Mouse (Mus musculus) intestine, embryonic 14.5 days (tissue): ENCODE measurements around the gene Inha. TPM values are rescaled to one million over a fixed set of nuclear protein-coding genes. Genes with fewer than 3 reads are reported as not detected.
A peak's percentile ranks its signal among the peaks of the same experiment; 100 is the strongest.

Source experiments
- ATAC-seq: fragments of 200-750 bp; cut with Nextera tagmentation; replicated peaks from 2 replicates; pipeline ENCODE4 v1.8.0; 2017; ENCODE audit warnings: low read depth, moderate number of reproducible peaks, moderate TSS enrichment, moderate library complexity; ENCODE audit not compliant: low FRiP score, low TSS enrichment
- DNase-seq: peaks from one replicate; pipeline ENCODE4 v3.0.0-alpha.2; 2018; ENCODE audit warnings: low spot score
- H3K27ac ChIP-seq: fragments of 300-500 bp; sonication (generic); 2 replicates; pipeline ENCODE4 v1.5.1; 2014; ENCODE audit warnings: low read depth, mild to moderate bottlenecking, control low read depth
- H3K27me3 ChIP-seq: fragments of 300-500 bp; sonication (generic); replicated peaks from 2 replicates; pipeline ENCODE4 v1.6.1; 2014; ENCODE audit warnings: low read length, control low read depth; ENCODE audit not compliant: control insufficient read depth, insufficient read depth
- H3K36me3 ChIP-seq: fragments of 300-500 bp; sonication (generic); 2 replicates; pipeline ENCODE4 v1.6.1; 2014; ENCODE audit warnings: low read length, control low read depth; ENCODE audit not compliant: control insufficient read depth, insufficient read depth
- H3K4me1 ChIP-seq: fragments of 300-500 bp; sonication (generic); replicated peaks from 2 replicates; pipeline ENCODE4 v1.6.1; 2014; ENCODE audit warnings: low read length, control low read depth, mixed read lengths; ENCODE audit not compliant: control insufficient read depth, insufficient read depth
- H3K4me2 ChIP-seq: fragments of 300-500 bp; sonication (generic); 2 replicates; pipeline ENCODE4 v1.6.1; 2014; ENCODE audit warnings: low read length
- H3K4me3 ChIP-seq: fragments of 300-500 bp; sonication (generic); 2 replicates; pipeline ENCODE4 v1.5.1; 2014; ENCODE audit warnings: low read depth, low read length, control low read depth, mixed read lengths
- H3K9ac ChIP-seq: fragments of 300-500 bp; sonication (generic); 2 replicates; pipeline ENCODE4 v1.6.1; 2014; ENCODE audit warnings: mild to moderate bottlenecking, low read length
- H3K9me3 ChIP-seq: fragments of 300-500 bp; sonication (generic); 2 replicates; pipeline ENCODE4 v1.6.1; 2016; ENCODE audit warnings: low read length, control low read depth; ENCODE audit not compliant: control insufficient read depth
- WGBS: fragments of 180-500 bp; shearing (Covaris S2); extraction: QIAGEN DNeasy Blood & Tissue Kit; methylation state at CpG from one replicate; pipeline ENCODE4 v1.1.7; 2014; 5-methylcytosine and 5-hydroxymethylcytosine counted together
- polyA plus RNA-seq: library from polyadenylated mRNA; unstranded; fragments of >200 nt; fragmentation: Nextera tagmentation; extraction: Ambion mirVana; gene quantifications from 2 replicates; pipeline ENCODE4 v1.2.1, GENCODE M21; 2014

Gene Inha
- polyA plus RNA-seq, 1 experiment from 2014 or later = 3.9 TPM

GRCm38 (mm10) chr1:75469287-75469825 is 37.5 kb upstream of the Inha start:
- Histone ChIP-seq H3K27ac (no peak overlapping the region), H3K27me3 (peaks cover 5% of the 10 kb centered on the region; the same call in 1 of the 2 replicates), H3K4me3 (no peak overlapping the region), H3K9ac (no peak overlapping the region), H3K4me1 (no peaks in the 10 kb centered on the region), H3K4me2 (no peak overlapping the region), H3K9me3 (no peaks in the 10 kb centered on the region), H3K36me3 (peaks cover 19% of the 10 kb centered on the region)
- DNase-seq = no peak
- 81% methylated on average over 17 of the region's 17 CpGs for WGBS
- no peak for ATAC-seq

- Histone ChIP-seq H3K4me1 (peaks cover 15% of the 10 kb centered on the region; the same call in 1 of the 2 replicates), H3K27ac (no peak overlapping the region), H3K4me2 (no peak overlapping the region), H3K9me3 (no peaks in the 10 kb centered on the region), H3K4me3 (no peak overlapping the region), H3K9ac (no peak overlapping the region), H3K27me3 (peaks cover 13% of the 10 kb centered on the region), H3K36me3 (peaks cover 45% of the 10 kb centered on the region)
- no peak for ATAC-seq
- WGBS = 96% methylated on average over 11 of the region's 11 CpGs
- DNase-seq = no peak
Observed at GRCm38 (mm10) chr1:75476441-75476840, 30.4 kb upstream of the Inha start.

- Histone ChIP-seq H3K27me3 (peaks cover 21% of the 10 kb centered on the region), H3K27ac (no peak overlapping the region), H3K4me3 (no peak overlapping the region), H3K4me2 (peak overlapping the region; percentile 22), H3K36me3 (peaks cover 45% of the 10 kb centered on the region), H3K9me3 (no peaks in the 10 kb centered on the region), H3K4me1 (peaks cover 15% of the 10 kb centered on the region; the same call in 1 of the 2 replicates), H3K9ac (no peak overlapping the region)
- DNase-seq (peak; percentile 97), ATAC-seq (no peak)
- 14% methylated on average over 35 of the region's 35 CpGs for WGBS
Observed at GRCm38 (mm10) chr1:75477264-75477965, 29.5 kb upstream of the Inha start.

GRCm38 (mm10) chr1:75477966-75478290 is 28.9 kb upstream of the Inha start:
- no peaks in the 10 kb centered on the region for H3K9me3 ChIP-seq
- no peak for ATAC-seq
- H3K4me1 ChIP-seq = peaks cover 15% of the 10 kb centered on the region; the same call in 1 of the 2 replicates
- H3K36me3 ChIP-seq = peaks cover 40% of the 10 kb centered on the region
- H3K27ac ChIP-seq = no peak overlapping the region
- H3K9ac ChIP-seq = no peak overlapping the region
- peaks cover 26% of the 10 kb centered on the region for H3K27me3 ChIP-seq
- H3K4me3 ChIP-seq = peak overlapping the region; percentile 73; the same call in 1 of the 2 replicates
- H3K4me2 ChIP-seq = peak overlapping the region; percentile 70
- no peak for DNase-seq
- WGBS = 48% methylated on average over 3 of the region's 3 CpGs

- Histone ChIP-seq H3K36me3 (peaks cover 34% of the 10 kb centered on the region), H3K9me3 (no peaks in the 10 kb centered on the region), H3K9ac (peak overlapping the region; percentile 64), H3K4me3 (peak overlapping the region; percentile 73), H3K27ac (peak overlapping the region; percentile 69), H3K4me1 (peaks cover 15% of the 10 kb centered on the region; the same call in 1 of the 2 replicates), H3K27me3 (peaks cover 32% of the 10 kb centered on the region), H3K4me2 (peak overlapping the region; percentile 70)
- WGBS = under 1% methylated on average over 20 of the region's 25 CpGs
- DNase-seq = peak; percentile 64
- no peak for ATAC-seq
Observed at GRCm38 (mm10) chr1:75478497-75478896, 28.4 kb upstream of the Inha start.

- no peaks in the 10 kb centered on the region for H3K9me3 ChIP-seq
- H3K27me3 ChIP-seq = peaks cover 37% of the 10 kb centered on the region
- peak within 1 kb of the TSS; percentile 69 for H3K27ac ChIP-seq
- DNase-seq = peak; percentile 99
- peak within 1 kb of the TSS; percentile 70 for H3K4me2 ChIP-seq
- H3K4me3 ChIP-seq = peak within 1 kb of the TSS; percentile 73
- H3K4me1 ChIP-seq = peaks cover 15% of the 10 kb centered on the region; the same call in 1 of the 2 replicates
- H3K9ac ChIP-seq = peak within 1 kb of the TSS; percentile 64
- WGBS = under 1% methylated on average over 72 of the region's 76 CpGs
- peak; percentile 93 for ATAC-seq
- peaks cover 28% of the 10 kb centered on the region for H3K36me3 ChIP-seq
Observed at GRCm38 (mm10) chr1:75478916-75479634, 27.8 kb upstream of the Inha start, which contains the start of the genes Chpf and Tmem198. Gene Chpf, minus strand, starts transcription at chr1:75479307. Gene Tmem198, plus strand, starts transcription at chr1:75479532.

- H3K36me3 ChIP-seq = peaks cover 23% of the 10 kb centered on the region
- H3K9me3 ChIP-seq = no peaks in the 10 kb centered on the region
- peaks cover 37% of the 10 kb centered on the region for H3K27me3 ChIP-seq
- peak overlapping the region; percentile 73 for H3K4me3 ChIP-seq
- no peak for ATAC-seq
- H3K9ac ChIP-seq = no peak overlapping the region; the same call in 1 of the 2 replicates
- peaks cover 15% of the 10 kb centered on the region; the same call in 1 of the 2 replicates for H3K4me1 ChIP-seq
- DNase-seq = no peak
- H3K4me2 ChIP-seq = peak overlapping the region; percentile 70
- H3K27ac ChIP-seq = no peak overlapping the region
- 2% methylated on average over 24 of the region's 24 CpGs for WGBS
Observed at GRCm38 (mm10) chr1:75479635-75479989, 27.3 kb upstream of the Inha start.

GRCm38 (mm10) chr1:75480036-75480435 is 26.8 kb upstream of the Inha start:
- Histone ChIP-seq H3K9me3 (no peaks in the 10 kb centered on the region), H3K36me3 (peaks cover 19% of the 10 kb centered on the region), H3K27me3 (peaks cover 37% of the 10 kb centered on the region), H3K4me3 (peak overlapping the region; percentile 73), H3K4me2 (peak overlapping the region; percentile 70), H3K27ac (no peak overlapping the region), H3K4me1 (peaks cover 15% of the 10 kb centered on the region; the same call in 1 of the 2 replicates), H3K9ac (no peak overlapping the region; the same call in 1 of the 2 replicates)
- DNase-seq (no peak), ATAC-seq (no peak)
- 23% methylated on average over 13 of the region's 13 CpGs for WGBS
